8 mouse cellular contexts compared by ENCODE assay signal in genomic region chr3:101304156-101304555, GRCm38 (mm10). TPM values are rescaled to one million over a fixed set of nuclear protein-coding genes. Genes with fewer than 3 reads are reported as not detected.
DNase-seq lines count a peak whose midpoint lies in the region; ATAC-seq and TF ChIP-seq lines count a peak whose summit lies in the region.
"Had no signal": no experiment of that assay in that cellular context is flagged by ENCODE, and none has a peak within 500 bp of the region (broad histone marks: within the 10 kb centered on the region; RNA-seq: fewer than 3 reads in every experiment).

No protein-coding gene starts in this region.

- H3K4me2 ChIP-seq in CH12.LX (ENCODE audit: insufficient read depth, low read depth, poor library complexity, severe bottlenecking) = no peak overlapping the region
- peak overlapping the region; percentile 21; the same call in 1 of the 2 replicates for H3K4me2 ChIP-seq in lung, embryonic 16.5 days (ENCODE audit: low read depth, low read length)
- H3K4me2 ChIP-seq: limb, embryonic 12.5 days had no signal

- H3K4me1 ChIP-seq in CH12.LX (ENCODE audit: control insufficient read depth in 1 of 2, insufficient read depth in 2 of 2) = peaks cover 6 to 8% of the 10 kb centered on the region in 2 experiments
- peaks cover 9% of the 10 kb centered on the region for H3K4me1 ChIP-seq in lung, embryonic 16.5 days (replicated peaks; ENCODE audit: control insufficient read depth, insufficient read depth, low read length)

- no peaks in the 10 kb centered on the region for H3K79me2 ChIP-seq in CH12.LX (replicated peaks; ENCODE audit: control insufficient read depth, extremely low read depth, insufficient read depth, poor library complexity, severe bottlenecking)

- TF ChIP-seq EP300 in CH12.LX (IDR thresholded peaks at IDR 0.05; ENCODE audit: low read length) = no peak

- H3K27ac ChIP-seq in CH12.LX (ENCODE audit: insufficient read depth, low read depth) = no peak overlapping the region
- no peak overlapping the region for H3K27ac ChIP-seq in lung, embryonic 16.5 days (ENCODE audit: low read length)
- H3K27ac ChIP-seq: limb, embryonic 12.5 days had no signal

- no peaks in the 10 kb centered on the region for H3K9me3 ChIP-seq in CH12.LX (replicated peaks; ENCODE audit: low read length)
- H3K9me3 ChIP-seq in lung, embryonic 16.5 days (ENCODE audit: control insufficient read depth, low read length) = no peaks in the 10 kb centered on the region
- H3K9me3 ChIP-seq: limb, embryonic 12.5 days had no signal

- H3K9ac ChIP-seq in CH12.LX (ENCODE audit: insufficient read depth, low read depth) = no peak overlapping the region
- H3K9ac ChIP-seq in lung, embryonic 16.5 days (ENCODE audit: low read length) = no peak overlapping the region
- H3K9ac ChIP-seq: limb, embryonic 12.5 days had no signal

- in situ Hi-C loops in CH12.LX (cut with MboI; ENCODE audit: low pct_ligation_motif_present, low pct_unique_long_range_greater_than_20kb, low sequenced_read_pairs) = loop anchor here (25.0 kb wide), 1 partner anchor 508 kb away; no protein-coding TSS in a partner anchor

- H3K27me3 ChIP-seq in CH12.LX (replicated peaks) = no peaks in the 10 kb centered on the region
- H3K27me3 ChIP-seq in lung, embryonic 16.5 days (ENCODE audit: control insufficient read depth, insufficient read depth, low read depth, low read length) = no peaks in the 10 kb centered on the region

- H3K36me3 ChIP-seq in CH12.LX (replicated peaks in 1 of 2; ENCODE audit: control insufficient read depth in 1 of 2, insufficient read depth in 1 of 2, low read length in 1 of 2) = no peaks in the 10 kb centered on the region
- H3K36me3 ChIP-seq in lung, embryonic 16.5 days (ENCODE audit: control insufficient read depth, insufficient read depth, low read length) = no peaks in the 10 kb centered on the region
- H3K36me3 ChIP-seq: limb, embryonic 12.5 days had no signal

- no peak overlapping the region for H3K4me3 ChIP-seq in CH12.LX (replicated peaks in 1 of 3; ENCODE audit: low read depth in 2 of 3, low read length in 2 of 3, poor library complexity in 1 of 3)
- no peak overlapping the region for H3K4me3 ChIP-seq in lung, embryonic 16.5 days (ENCODE audit: low read length)
- H3K4me3 ChIP-seq: limb, embryonic 12.5 days had no signal

- ATAC-seq in lung, embryonic 16.5 days (ENCODE audit: low read depth) = peak; percentile 35

- TF ChIP-seq RAD21 in CH12.LX (IDR thresholded peaks at IDR 0.05; ENCODE audit: low read depth, low read length) = peak; percentile 41

- WGBS in lung, embryonic 16.5 days = 17% methylated on average over 8 of the region's 8 CpGs

- DNase-seq in CH12.LX (ENCODE audit: extremely low read depth) = peak; percentile 40
- peak; percentile 86 for DNase-seq in adrenal gland, postnatal 10 days
- DNase-seq in embryo, embryonic 11 days = peak; percentile 85
- peak; percentile 64 for DNase-seq in heart, adult 8-10 months (ENCODE audit: low spot score)
- peak; percentile 55 to 68 for DNase-seq in kidney, postnatal 25 days
- peak; percentile 70 for DNase-seq in right cerebral cortex, postnatal 14 days

- peak; percentile 54 to 71 for TF ChIP-seq CTCF in CH12.LX (conservative IDR thresholded peaks at IDR 0.05 in 1 of 2, IDR thresholded peaks at IDR 0.05 in 1 of 2; ENCODE audit: low read depth in 2 of 2, low read length in 2 of 2)

- dilution Hi-C loops in CH12.LX (cut with MboI; ENCODE audit: extremely low pct_ligation_motif_present, extremely low pct_unique_long_range_greater_than_20kb, low sequenced_read_pairs) = no loop called here

- no peak for TF ChIP-seq POLR2A in CH12.LX (IDR thresholded peaks at IDR 0.05; ENCODE audit: low read depth, low read length)

TF ChIP-seq in CH12.LX, 34 proteins besides CTCF, POLR2A, EP300 and RAD21:
- TF ChIP-seq GABPA (IDR thresholded peaks at IDR 0.05; ENCODE audit: insufficient replicate concordance, low read depth, low read length) (no peak), NELFE (IDR thresholded peaks at IDR 0.05; ENCODE audit: low read depth, low read length) (no peak), NRF1 (IDR thresholded peaks at IDR 0.05; ENCODE audit: low read depth, low read length) (no peak), MAFK (IDR thresholded peaks at IDR 0.05; ENCODE audit: insufficient replicate concordance, low read length) (no peak), SMC3 (IDR thresholded peaks at IDR 0.05; ENCODE audit: low read depth, low read length) (peak; percentile 62), MAZ (IDR thresholded peaks at IDR 0.05; ENCODE audit: low read depth, low read length) (no peak)

RNA-seq across cellular contexts. Expression of gene Cd2, which starts 16.4 kb away (rescaled TPM):
- total RNA-seq in CH12.LX (2012; rRNA removed) (18.0 TPM in 2 replicates), CH12.LX (2014; rRNA removed) (9.5 and 12.6 TPM in 2 replicates)
- polyA plus RNA-seq in CH12.LX (2012; ENCODE audit: insufficient read length, low read depth) = 33.1 and 35.0 TPM in 2 replicates
- 1 to 10 TPM; 4.7 to 5.4 TPM for total RNA-seq in adrenal gland, postnatal 10 days (2021)
- total RNA-seq in heart, adult 8-10 months (2022) = 1 to 10 TPM in 1 of 4 experiments, under 1 TPM in 2, not detected in 1; 0.54 to 1.2 (median 1.00) TPM
- 0.57 and 0.85 TPM in 2 replicates for polyA plus RNA-seq in lung, embryonic 16.5 days (2015; fragmentation: Nextera tagmentation; extraction: Ambion mirVana)
- polyA plus RNA-seq: limb, embryonic 12.5 days had no signal
